Mouse (Mus musculus): ENCODE measurements at regions not wholly inside any gene's neighbourhood (a gene's known extent, or its start where the extent isn't known, plus 50 kb on each side); places are given as distances from the start of the nearest gene placed in this dataset.
A peak's percentile ranks its signal among the peaks of the same experiment; 100 is the strongest.

DNA sequence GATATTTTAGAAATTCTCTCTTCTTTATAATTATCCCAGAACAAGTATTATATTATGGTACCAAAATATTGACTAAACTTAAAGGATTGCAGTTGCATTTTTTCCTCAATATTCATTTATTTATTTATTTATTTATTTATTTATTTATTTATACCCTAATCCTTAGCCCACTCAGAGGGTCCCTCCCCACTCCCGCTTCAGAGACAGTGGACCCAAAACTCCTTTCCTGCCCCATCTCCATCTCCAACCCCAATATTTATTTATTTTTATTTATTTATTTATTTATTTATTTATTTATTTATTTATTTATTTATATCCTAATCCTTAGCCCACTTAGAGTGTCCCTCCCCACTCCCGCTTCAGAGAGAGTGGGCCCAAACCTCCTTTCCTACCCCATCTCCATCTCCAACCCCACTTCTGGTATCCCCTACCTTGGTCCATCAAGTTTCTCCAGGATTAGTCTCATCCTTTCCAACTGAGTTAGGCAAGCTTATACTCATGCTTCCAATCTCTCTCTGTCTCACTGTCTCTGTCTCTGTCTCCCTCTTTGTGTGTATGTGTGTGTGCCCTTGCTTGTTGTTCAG is 1340.8 kb downstream of the Cntnap5b start:
- no peak for DNase-seq

DNA sequence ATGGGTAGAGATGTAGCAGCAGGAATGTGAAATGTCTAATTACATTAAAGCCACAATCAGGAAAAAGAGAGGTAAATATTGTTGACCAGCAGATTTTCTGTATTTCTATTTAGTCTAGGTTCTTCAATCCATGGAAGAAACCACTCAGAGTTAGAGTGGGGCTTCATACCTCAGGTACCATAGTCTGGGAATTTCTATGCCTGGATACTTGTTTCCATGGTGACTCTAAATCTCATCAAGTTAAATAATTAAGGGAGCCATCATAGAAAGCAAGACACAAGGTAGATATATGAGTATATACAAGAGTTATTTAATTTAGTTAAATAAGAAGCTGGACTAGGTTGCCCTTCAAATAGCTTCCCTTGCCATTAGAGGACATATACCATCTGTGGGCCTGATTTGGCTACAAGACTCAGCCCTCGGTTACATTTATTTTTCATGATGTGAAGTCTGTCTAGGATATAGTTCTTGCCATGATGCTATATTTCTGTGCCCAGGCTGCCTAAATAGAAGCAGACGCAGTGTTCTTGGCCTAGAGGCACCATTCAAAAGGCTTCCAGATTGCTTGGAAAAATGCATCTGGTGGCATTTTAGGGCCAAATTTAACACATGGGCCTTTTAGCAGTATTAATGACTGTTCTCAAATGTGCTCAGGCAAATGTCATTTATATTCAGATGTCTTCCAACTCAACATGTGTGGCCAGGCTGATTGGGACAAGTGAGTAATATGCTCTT is 1349.7 kb downstream of the Cntnap5b start:
- peak; percentile 39 for DNase-seq

DNA sequence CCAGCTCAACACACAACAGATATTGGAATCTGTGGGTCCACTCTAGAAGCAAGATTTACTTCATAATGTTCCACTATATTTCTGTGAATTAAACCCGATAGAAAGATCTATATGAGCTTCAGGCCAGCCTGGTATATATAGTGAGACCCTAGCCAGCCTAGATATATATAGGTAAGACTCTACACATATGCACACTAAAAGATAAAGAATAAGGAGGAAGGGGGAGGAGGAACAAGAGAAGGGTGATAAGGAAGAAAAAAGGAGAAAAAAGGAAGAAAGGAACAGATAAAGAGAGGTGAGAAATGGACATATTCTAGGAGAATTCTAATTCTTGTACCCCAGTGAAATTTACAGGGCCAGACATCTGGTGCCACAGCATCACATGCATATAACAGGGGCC is 1354.7 kb downstream of the Cntnap5b start:
- no peak for DNase-seq

DNA sequence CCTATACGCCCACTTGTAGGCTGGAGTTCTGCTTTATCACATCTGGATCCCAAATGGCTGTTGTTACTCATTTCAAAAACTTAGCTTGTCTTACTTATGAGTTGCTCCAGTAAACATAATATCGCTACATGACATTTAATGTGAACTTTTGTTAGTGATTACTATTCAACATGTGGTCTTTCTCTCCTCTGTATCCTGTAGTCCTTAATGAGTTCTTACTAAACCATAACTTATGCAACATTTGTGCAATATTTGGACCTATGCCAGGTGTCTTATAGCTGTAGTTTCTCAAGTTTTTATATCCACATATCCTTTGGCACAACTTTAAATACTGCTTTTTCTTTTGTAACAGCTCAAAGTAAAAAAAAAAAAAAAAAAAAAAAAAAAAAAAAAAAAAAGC is 1394.1 kb downstream of the Cntnap5b start:
- no peak for DNase-seq
